Mouse (Mus musculus) right cerebral cortex, adult 18-20 months (tissue): ENCODE measurements at regions not wholly inside any gene's neighbourhood (a gene's known extent, or its start where the extent isn't known, plus 50 kb on each side); places are given as distances from the start of the nearest gene placed in this dataset.

ENCODE experiments used
- DNase-seq: peaks from one replicate; pipeline ENCODE4 v3.0.0; 2022; ENCODE audit warnings: mixed read lengths

DNA sequence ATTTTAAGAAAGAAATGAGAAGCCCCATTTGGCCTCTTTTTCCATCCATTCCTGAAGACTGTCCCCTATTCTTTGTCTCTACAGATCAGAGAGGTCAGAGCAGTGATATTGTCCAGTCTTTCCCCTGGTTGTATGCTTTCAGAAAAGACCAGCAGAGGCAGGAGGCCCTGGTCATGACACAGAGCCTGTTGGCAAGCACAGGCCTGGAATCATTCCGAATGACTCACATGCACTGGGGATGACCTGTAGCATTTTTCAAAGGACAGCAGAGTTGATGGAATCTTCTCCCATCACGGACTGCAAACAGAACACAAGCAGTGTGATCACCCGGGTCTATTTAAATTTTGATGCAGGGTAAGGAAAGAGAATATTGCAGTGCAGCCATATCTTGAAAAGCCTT is 50.2 kb upstream of the Nxt1 start:
- DNase-seq, result no peak

- DNase-seq, result no peak
These were observed 60.5 kb upstream of the Nxt1 start for GRCm38 (mm10) chr2:148611911-148612310.

GRCm38 (mm10) chr2:148605425-148605930 is 66.9 kb upstream of the Nxt1 start:
- DNase-seq, result no peak

- DNase-seq, result no peak
These were observed 68.5 kb upstream of the Nxt1 start for GRCm38 (mm10) chr2:148603951-148604350.

DNA sequence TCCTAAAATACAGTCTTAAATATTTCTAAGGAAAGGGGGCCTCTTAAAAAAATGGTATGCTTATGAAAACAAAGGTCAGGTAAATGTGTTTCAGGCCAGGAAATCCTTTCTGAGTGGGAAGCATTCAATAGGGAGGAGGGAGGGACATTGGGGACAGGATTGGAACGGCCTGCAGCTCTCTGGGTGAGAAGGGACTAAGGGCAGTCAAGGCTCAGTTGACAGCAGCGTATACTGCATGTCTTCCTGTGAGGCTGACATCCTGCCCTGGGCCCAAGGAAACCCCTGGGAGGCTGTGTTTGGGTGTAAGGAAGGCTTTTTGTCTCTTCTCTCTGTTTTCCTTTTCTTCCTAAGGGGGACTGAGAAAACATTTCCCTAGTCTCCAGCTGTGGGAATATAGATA is 69.1 kb upstream of the Nxt1 start:
- DNase-seq, result no peak

GRCm38 (mm10) chr2:148599498-148599897 is 72.9 kb upstream of the Nxt1 start:
- peak; percentile 48 for DNase-seq

DNA sequence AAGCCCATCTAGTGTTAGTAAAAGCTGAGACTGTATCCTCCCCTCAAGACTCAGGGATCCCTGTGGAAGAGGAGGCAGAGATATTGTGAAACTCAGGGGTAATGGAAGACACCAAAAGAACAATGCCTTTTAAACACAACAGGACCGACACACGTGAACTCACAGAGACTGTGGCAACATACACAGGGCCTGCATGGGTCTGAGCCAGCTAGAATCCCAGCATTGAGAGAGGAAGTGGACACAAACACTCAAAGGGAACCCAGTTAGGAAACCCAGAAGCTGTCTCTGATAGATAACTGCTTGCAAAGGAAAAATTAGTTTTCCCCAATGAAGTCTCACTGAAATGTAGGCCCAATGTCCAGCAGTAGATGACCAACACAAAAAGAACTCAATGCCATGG is 75.4 kb upstream of the Nxt1 start:
- DNase-seq, result no peak

DNA sequence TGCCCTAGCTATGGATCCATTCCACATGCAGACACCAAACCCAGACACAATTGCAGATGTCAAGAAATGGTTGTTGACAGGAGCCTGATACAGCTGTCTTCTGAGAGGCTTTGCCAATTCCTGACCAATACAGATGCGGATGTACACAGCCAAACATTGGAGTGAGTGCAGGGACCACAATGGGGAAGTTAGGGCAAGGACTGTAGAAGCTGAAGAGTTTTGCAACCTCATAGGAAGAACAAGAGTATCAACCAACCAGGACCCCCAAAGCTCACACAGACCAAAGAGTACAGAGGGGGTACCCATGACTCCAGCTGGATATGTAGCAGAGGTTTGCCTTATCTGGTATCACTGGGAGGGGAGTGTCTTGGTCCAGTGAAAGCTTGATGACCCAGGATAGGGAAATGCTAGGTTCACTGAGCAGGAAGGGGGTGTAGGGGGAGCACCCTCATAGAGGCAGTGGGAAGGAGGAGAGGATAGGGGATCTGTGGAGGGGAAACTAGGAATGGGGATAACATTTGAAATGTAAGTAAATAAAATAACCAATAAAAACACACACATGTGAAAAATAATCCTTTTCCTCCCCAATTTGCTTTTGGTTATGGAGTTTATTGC is 86.6 kb upstream of the Nxt1 start:
- DNase-seq, result no peak

DNA sequence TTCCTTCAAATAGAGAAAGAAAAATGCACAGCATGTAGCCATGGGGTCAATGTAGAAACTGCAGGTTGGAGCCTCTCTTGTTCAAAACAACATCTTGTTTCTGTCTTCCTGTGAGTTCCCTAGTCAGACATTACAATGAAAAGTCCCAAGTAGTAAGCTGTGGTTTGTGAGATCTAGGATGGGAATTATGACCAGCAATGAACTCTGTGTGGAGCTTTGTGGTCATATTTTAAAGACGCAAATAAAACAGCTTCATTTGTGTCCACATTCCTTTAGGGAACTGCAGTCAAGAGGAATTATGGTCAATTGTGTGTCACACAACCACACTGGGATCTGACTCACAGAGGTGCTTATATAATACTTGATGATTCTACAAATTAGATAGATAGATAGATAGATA is 90.2 kb upstream of the Nxt1 start:
- DNase-seq, result no peak

DNA sequence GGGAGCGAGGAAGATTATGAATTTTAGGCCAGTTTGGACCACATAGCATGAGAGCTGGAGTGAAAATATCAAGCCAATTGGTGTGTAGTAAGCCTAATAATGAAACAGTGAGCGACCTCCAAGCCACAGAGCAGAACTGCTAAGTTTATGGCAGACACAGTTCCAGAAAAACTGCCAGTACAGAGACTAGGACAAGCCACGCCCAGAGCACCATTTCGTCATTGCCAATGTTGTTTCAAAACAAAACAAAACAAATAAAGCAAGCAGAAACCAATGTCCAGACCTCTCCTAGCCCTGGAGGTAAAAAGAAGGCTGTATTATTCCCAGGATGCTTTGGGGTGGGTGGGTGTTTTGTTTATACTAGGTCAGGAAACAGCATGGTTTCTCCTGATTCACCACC is 90.7 kb upstream of the Nxt1 start:
- DNase-seq, result no peak

DNA sequence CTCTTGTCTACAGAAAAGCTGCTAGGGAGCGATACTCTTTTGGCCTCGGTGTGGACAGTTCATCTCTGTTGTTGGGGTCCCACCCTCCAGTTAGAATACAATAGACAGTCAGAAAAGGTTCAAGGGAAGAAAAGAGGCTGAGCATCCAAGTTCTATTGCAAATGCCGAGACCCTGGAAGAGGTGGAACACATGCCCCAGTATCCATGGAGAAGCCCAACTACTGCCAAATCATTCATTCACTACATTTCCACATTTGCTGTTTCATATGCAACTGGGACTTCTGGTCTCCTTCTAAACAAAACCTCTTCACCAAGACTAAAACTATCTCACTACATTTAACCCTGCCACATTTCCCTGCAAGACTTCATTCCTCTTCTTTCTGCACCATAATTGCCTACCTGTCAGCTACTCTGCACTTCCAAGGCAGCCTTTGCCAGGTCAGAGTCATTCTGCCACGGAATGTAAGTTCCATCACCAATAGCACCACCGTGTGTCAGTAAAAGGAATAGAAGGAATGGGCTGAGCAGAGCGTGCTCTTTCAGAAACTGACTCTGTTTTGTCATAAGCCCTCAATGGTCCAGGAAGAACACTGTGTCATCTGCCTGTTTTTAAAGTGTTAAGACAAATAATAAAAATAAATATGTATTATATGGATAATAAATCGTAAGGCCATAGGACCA is 92.0 kb upstream of the Nxt1 start:
- peak; percentile 31 for DNase-seq

DNA sequence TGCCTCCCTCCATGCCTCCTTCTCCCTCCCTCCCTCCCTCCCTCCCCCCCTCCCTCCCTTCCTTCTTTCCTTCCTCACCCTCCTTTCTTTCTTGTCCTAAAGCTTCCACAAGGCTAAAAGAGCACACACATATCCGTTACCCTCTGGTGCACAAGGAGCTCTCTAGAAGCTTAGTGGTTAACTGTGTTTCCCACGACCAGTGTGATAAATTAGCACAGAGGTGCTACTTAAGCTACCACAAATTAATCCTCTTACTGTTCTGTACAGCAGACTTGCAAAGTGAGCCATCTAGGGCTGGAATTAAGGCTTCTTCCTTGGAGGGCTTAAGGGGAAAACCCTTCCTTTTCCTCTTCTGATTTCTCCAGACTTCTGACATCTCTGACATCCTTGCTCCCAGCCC is 92.8 kb upstream of the Nxt1 start:
- DNase-seq, result no peak

DNA sequence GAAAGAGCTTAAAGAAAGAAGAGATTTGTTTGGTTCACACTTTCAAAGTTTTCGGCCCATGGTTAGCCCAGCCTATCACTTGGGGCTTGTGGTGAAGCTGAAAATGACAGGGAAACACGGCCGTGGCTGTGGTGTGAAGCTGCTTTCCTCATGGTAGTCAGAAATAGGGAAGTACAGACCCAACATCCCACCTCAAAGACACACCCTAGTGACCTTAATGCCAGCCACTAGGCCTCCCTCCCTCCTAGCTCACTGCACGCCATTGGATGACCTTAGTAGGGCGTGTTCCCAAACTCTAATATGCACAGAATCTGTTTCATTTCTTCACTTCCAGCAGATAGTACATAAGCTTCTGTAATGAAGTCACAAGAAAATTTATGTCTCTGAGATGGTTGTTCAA is 93.4 kb upstream of the Nxt1 start:
- no peak for DNase-seq

DNA sequence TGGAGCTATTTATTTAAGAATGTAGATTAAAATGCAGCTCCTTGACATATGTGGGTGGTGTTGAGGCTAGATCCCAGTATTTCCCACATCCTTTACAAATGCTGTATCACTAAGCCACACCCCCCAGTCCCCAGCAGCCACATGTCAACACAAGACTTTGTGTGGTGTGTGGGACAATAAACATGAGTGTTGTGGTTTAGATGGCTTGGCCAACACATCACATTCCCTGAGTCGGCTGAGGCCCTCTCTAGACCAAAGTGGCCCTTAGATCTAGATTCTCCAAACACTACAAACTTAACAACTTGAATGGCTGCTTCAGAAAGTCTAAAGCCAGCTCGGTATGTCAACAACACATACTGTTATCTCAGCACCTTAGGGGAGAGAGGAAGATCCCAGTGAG is 94.2 kb upstream of the Nxt1 start:
- no peak for DNase-seq

DNA sequence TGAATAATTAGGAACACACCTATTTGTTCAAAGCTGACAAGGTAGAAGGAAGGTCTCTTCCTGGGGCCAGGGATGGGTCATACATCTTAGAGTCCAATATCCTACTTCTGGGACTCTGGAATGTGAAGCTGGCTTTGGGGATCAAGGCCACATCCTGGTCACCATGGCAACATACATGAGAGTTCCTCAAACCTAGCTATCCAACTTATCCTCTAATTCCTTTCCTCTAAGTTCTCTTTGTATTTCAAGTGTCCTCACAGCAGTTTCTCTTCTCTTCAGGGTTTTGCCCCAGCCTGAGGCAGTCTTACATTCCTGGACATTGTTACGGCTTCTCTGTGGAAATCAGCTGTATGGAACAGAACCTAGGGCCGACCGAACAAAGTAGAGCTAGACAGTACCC is 97.0 kb upstream of the Nxt1 start:
- no peak for DNase-seq

- DNase-seq, result peak; percentile 33
These were observed 100.2 kb upstream of the Nxt1 start for GRCm38 (mm10) chr2:148572165-148572564.

GRCm38 (mm10) chr2:148571616-148572015 is 100.8 kb upstream of the Nxt1 start:
- DNase-seq, result no peak

DNA sequence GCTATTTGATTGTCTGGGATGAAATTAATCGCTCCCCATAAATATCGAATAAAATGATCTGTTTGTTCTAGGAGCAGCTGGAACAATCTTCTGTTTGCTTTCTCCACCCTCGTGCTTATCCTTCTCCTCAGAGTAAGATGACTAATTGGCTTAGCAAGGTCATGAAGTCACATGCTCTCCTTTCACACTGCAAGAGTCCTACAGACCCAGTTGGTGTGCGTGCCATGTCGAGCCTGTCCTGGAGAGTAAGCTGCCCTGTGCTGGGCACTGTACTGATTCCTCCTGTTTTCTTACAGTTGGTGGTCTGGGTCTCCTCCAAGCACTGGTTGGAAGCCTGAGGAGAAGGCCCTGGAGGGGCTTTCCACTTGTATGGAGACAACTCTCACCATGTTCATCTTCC is 101.4 kb upstream of the Nxt1 start:
- DNase-seq, result no peak

DNA sequence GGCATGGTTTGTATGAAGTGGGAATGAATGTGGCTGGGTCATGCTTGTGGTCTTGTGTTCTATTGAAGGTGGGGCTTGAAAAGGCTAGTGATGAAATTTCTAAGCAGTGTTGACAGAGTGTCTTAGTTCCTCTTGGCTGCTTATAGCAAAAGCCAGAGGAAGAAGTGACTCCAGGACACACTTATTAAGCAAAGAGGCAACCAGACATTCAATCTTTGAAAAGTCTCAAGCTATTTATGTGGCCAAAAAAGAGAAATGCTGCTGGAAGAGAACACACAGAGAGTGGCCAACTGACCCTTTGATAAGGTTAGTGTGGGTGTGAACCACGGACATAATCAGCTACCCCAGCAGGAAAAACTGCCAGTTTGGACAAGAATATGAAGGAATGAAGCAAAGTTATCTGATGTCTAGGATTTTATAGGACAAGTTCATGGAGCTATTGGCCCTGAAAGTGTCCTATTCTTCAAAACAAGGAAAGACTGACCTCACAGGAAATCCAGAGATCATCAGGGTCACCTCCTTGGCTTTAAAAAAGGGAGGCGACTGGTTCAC is 104.4 kb upstream of the Nxt1 start:
- no peak for DNase-seq

DNA sequence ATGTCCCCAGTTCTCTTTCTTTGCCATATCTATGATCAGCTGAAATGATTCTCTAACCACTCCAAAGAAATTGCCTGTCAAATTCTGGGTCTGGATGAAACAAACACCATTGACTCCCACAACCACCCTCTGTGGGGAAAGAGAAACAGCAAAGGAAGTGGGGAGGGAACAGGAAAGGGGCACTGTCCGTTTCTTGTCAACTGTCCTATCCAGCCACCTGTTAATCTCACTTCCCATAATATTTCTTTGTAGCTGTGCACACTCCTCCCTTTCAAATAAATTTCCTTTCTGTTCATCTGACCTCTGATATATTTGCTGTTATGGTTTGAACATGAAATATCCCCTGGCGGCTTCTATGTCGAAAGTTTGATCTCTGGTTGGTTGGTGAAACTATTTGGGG is 109.0 kb upstream of the Nxt1 start:
- no peak for DNase-seq

- DNase-seq, result no peak
These were observed 110.4 kb upstream of the Nxt1 start for GRCm38 (mm10) chr2:148562041-148562440.

- DNase-seq, result no peak
These were observed 112.2 kb upstream of the Nxt1 start for GRCm38 (mm10) chr2:148560013-148560773.

- DNase-seq, result no peak
These were observed 113.0 kb upstream of the Nxt1 start for GRCm38 (mm10) chr2:148559376-148559775.

DNA sequence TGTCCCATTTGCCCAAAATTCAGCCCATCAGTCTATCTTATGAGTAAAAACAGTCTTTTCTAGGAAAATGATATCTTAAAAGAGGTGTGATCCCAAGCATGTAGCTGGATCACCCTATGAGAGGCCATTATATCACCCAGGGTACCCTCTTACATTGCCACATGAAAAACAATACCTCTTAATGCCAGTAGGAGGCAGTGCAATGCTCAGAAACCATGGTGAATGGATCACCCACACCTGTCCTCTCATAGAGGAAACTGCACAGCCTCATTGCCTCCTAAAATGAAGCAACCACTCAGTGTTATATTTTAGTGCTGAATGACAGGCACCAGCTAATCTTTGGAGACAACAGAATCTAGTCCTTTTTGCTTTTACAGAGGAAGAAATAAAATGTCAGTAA is 114.0 kb upstream of the Nxt1 start:
- DNase-seq, result no peak
